14 mouse cellular contexts compared by ENCODE assay signal in the genomic region with DNA sequence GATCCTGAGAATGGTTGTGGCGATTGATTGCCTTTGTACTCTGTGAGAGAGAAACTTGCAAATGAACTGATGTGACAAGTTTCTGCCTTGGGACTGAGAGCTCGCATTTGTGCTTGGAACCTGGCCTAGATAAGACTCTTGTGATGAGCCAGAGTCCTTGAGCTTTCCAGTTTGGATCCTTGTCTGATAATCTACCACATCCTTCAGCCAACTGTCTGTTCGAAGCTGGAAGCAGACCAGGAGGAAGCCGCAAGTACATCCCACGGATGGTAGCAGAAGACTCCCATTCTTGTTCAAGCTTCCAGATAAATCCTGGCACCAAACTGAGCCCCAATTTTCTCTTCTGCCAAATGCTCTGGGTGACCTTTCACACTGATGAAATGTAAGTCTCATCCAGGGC.
DNase-seq lines count a peak whose midpoint lies in the region; ATAC-seq and TF ChIP-seq lines count a peak whose summit lies in the region.
"Had no signal": no experiment of that assay in that cellular context is flagged by ENCODE, and none has a peak within 500 bp of the region (broad histone marks: within the 10 kb centered on the region; RNA-seq: fewer than 3 reads in every experiment).

No protein-coding gene starts in this region.

- peak; percentile 58 for DNase-seq in forebrain, postnatal 0 days
- peak; percentile 22 to 54 for DNase-seq in left cerebral cortex, adult 8-10 months (ENCODE audit: low spot score in 2 of 2)
- no peak for DNase-seq in left cerebral cortex, adult 2 months (ENCODE audit: extremely low spot score in 1 of 2, low spot score in 2 of 2)
- peak; percentile 40 for DNase-seq in adrenal gland, postnatal 25 days
- peak; percentile 21 for DNase-seq in ovary, postnatal 14 days (ENCODE audit: low spot score)
- no peak for DNase-seq in thymus, postnatal 0 days (ENCODE audit: low spot score)
- no peak for DNase-seq in thymus, adult 2 months
- DNase-seq: kidney, postnatal 14 days; liver, embryonic 13.5 days had no signal

- no peaks in the 10 kb centered on the region for H3K36me3 ChIP-seq in forebrain, postnatal 0 days (ENCODE audit: insufficient read depth)
- no peaks in the 10 kb centered on the region for H3K36me3 ChIP-seq in forebrain, embryonic 16.5 days (ENCODE audit: control insufficient read depth, insufficient read depth)
- H3K36me3 ChIP-seq in thymus, adult 2 months (ENCODE audit: control insufficient read depth, insufficient read depth, low read length), result no peaks in the 10 kb centered on the region
- H3K36me3 ChIP-seq: embryonic facial prominence, embryonic 15.5 days; hindbrain, embryonic 13.5 days; neural tube, embryonic 12.5 days had no signal

- no peak overlapping the region for H3K27ac ChIP-seq in forebrain, postnatal 0 days (ENCODE audit: low read depth, low read length)
- H3K27ac ChIP-seq in forebrain, embryonic 16.5 days (ENCODE audit: low read length), result no peak overlapping the region
- H3K27ac ChIP-seq in left cerebral cortex, adult 2 months, result no peak overlapping the region; the same call in 1 of the 2 replicates
- no peak overlapping the region for H3K27ac ChIP-seq in thymus, adult 2 months (ENCODE audit: control insufficient read depth, insufficient read depth, low read length)
- H3K27ac ChIP-seq: embryonic facial prominence, embryonic 15.5 days; hindbrain, embryonic 13.5 days; liver, embryonic 13.5 days; neural tube, embryonic 12.5 days had no signal

- TF ChIP-seq CTCF in forebrain, postnatal 0 days (IDR thresholded peaks at IDR 0.05; ENCODE audit: low read depth), result no peak
- TF ChIP-seq CTCF in left cerebral cortex, adult 2 months (IDR thresholded peaks at IDR 0.05), result no peak
- TF ChIP-seq CTCF in thymus, adult 2 months (IDR thresholded peaks at IDR 0.05; ENCODE audit: borderline replicate concordance, control insufficient read depth, extremely low read depth, insufficient read depth, low read length, poor library complexity), result no peak

- TF ChIP-seq POLR2A in thymus, adult 2 months (IDR thresholded peaks at IDR 0.05; ENCODE audit: control insufficient read depth, extremely low read depth, insufficient read depth, low read length, poor library complexity), result no peak

- H3K27me3 ChIP-seq in forebrain, postnatal 0 days (ENCODE audit: insufficient read depth, low read length), result no peaks in the 10 kb centered on the region
- H3K27me3 ChIP-seq in forebrain, embryonic 16.5 days (replicated peaks; ENCODE audit: control insufficient read depth, insufficient read depth, low read length), result no peaks in the 10 kb centered on the region
- no peaks in the 10 kb centered on the region for H3K27me3 ChIP-seq in thymus, adult 2 months (ENCODE audit: control insufficient read depth, insufficient read depth, low read length)
- H3K27me3 ChIP-seq: embryonic facial prominence, embryonic 15.5 days; liver, embryonic 13.5 days; neural tube, embryonic 12.5 days had no signal

- 65% methylated on average over 5 of the region's 5 CpGs for WGBS in forebrain, postnatal 0 days
- 58% methylated on average over 5 of the region's 5 CpGs for WGBS in forebrain, embryonic 16.5 days
- WGBS in thymus, adult 2 months, result 95% methylated on average over 5 of the region's 5 CpGs

- no peak overlapping the region for H3K4me2 ChIP-seq in forebrain, postnatal 0 days (ENCODE audit: low read depth)
- H3K4me2 ChIP-seq in forebrain, embryonic 16.5 days (ENCODE audit: low read length), result no peak overlapping the region
- H3K4me2 ChIP-seq: embryonic facial prominence, embryonic 15.5 days; hindbrain, embryonic 13.5 days; liver, embryonic 13.5 days; neural tube, embryonic 12.5 days had no signal

- no peak overlapping the region for H3K9ac ChIP-seq in forebrain, postnatal 0 days
- no peak overlapping the region for H3K9ac ChIP-seq in forebrain, embryonic 16.5 days (replicated peaks; ENCODE audit: low read depth, low read length)
- H3K9ac ChIP-seq: embryonic facial prominence, embryonic 15.5 days; hindbrain, embryonic 13.5 days; liver, embryonic 13.5 days; neural tube, embryonic 12.5 days had no signal

- peaks cover 16% of the 10 kb centered on the region; the same call in 1 of the 2 replicates for H3K4me1 ChIP-seq in forebrain, postnatal 0 days (ENCODE audit: insufficient read depth)
- H3K4me1 ChIP-seq in forebrain, embryonic 16.5 days (replicated peaks; ENCODE audit: control insufficient read depth, insufficient read depth, low read length), result peaks cover 28% of the 10 kb centered on the region
- no peaks in the 10 kb centered on the region for H3K4me1 ChIP-seq in thymus, adult 2 months (replicated peaks; ENCODE audit: control insufficient read depth, insufficient read depth, low read length)
- H3K4me1 ChIP-seq: liver, embryonic 13.5 days had no signal

- no peak overlapping the region for H3K4me3 ChIP-seq in forebrain, postnatal 0 days (ENCODE audit: low read depth, low read length)
- no peak overlapping the region for H3K4me3 ChIP-seq in forebrain, embryonic 16.5 days (replicated peaks; ENCODE audit: low read length)
- H3K4me3 ChIP-seq in left cerebral cortex, adult 2 months, result no peak overlapping the region
- H3K4me3 ChIP-seq in thymus, adult 2 months (ENCODE audit: control insufficient read depth, insufficient read depth, low read length), result no peak overlapping the region
- H3K4me3 ChIP-seq: embryonic facial prominence, embryonic 15.5 days; hindbrain, embryonic 13.5 days; liver, embryonic 13.5 days; midbrain, embryonic 10.5 days; neural tube, embryonic 12.5 days had no signal

- H3K9me3 ChIP-seq in forebrain, postnatal 0 days (ENCODE audit: low read length), result no peaks in the 10 kb centered on the region
- H3K9me3 ChIP-seq in forebrain, embryonic 16.5 days (ENCODE audit: control insufficient read depth, low read length), result no peaks in the 10 kb centered on the region
- H3K9me3 ChIP-seq: embryonic facial prominence, embryonic 15.5 days; hindbrain, embryonic 13.5 days; liver, embryonic 13.5 days; midbrain, embryonic 10.5 days; neural tube, embryonic 12.5 days had no signal

- intact Hi-C loops in left cerebral cortex, adult 2 months (cut with DNase I), result no loop called here

- peak; percentile 42; the same call in 1 of the 2 replicates for ATAC-seq in forebrain, postnatal 0 days
- no peak for ATAC-seq in forebrain, embryonic 16.5 days

Comparison
In these comparisons a context has a peak if more than half of its experiments do, and no peak if none do; other contexts are left out.
1. DNase-seq: peak in forebrain, postnatal 0 days (single experiment), left cerebral cortex, adult 8-10 months (2 of 2), adrenal gland, postnatal 25 days (single experiment) and ovary, postnatal 14 days (single experiment); none in left cerebral cortex, adult 2 months (0 of 2), thymus, postnatal 0 days (single experiment) and thymus, adult 2 months (single experiment).